Mouse (Mus musculus): ENCODE data around the gene Ap1s2.

DNA sequence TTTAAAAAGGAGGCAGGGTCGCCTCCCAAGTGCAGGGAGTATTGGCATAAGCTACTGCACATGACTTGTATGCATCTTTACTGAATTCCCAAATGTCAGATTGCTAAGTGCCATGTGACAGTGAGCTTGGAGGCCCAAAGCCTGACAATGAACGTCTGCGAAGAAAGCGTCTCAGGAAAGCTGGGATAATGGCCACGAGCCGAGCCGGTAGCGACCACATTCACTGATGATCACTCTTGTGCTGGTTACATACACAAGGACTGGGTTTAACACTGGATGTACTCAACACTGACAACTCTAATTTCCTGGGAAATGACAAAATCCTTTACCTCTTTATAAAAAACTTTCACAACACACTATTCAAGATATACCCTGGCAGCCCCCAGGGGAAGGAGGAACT, 25.9 kb downstream of the Ap1s2 start:
- TF ChIP-seq POLR2A (IDR thresholded peaks at IDR 0.05; ENCODE audit: insufficient read length, low read depth): no peak
- no peak for TF ChIP-seq USF1 (IDR thresholded peaks at IDR 0.05; ENCODE audit: low read depth)
- no peak for TF ChIP-seq CEBPB (IDR thresholded peaks at IDR 0.05; ENCODE audit: insufficient read depth, poor library complexity, severe bottlenecking)
- TF ChIP-seq MAX (IDR thresholded peaks at IDR 0.05; ENCODE audit: low read depth): no peak
- no peak for TF ChIP-seq MYOG (IDR thresholded peaks at IDR 0.05; ENCODE audit: control insufficient read depth in 1 of 3, insufficient read depth in 1 of 3, insufficient read length in 2 of 3, low read depth in 2 of 3)
- no peak for TF ChIP-seq TCF12 (IDR thresholded peaks at IDR 0.05; ENCODE audit: insufficient read depth, poor library complexity, severe bottlenecking)
- TF ChIP-seq MYOD1 (IDR thresholded peaks at IDR 0.05; ENCODE audit: control insufficient read depth in 1 of 3, insufficient read length in 2 of 3, low read depth in 2 of 3): no peak
- TF ChIP-seq SRF (IDR thresholded peaks at IDR 0.05; ENCODE audit: control insufficient read depth, insufficient read length, low read depth): no peak
- no peak for TF ChIP-seq E2F4 (IDR thresholded peaks at IDR 0.05; ENCODE audit: insufficient read depth)
